Mouse (Mus musculus): Measurements from ENCODE around the gene Prr29.

- peak; percentile 74 to 93 (median 93) for TF ChIP-seq CTCF (IDR thresholded peaks at IDR 0.05 in 2 of 3, conservative IDR thresholded peaks at IDR 0.05 in 1 of 3; ENCODE audit: control insufficient read depth in 1 of 3, insufficient read depth in 1 of 3, low read depth in 2 of 3, low read length in 3 of 3, poor library complexity in 1 of 3, severe bottlenecking in 1 of 3)
- TF ChIP-seq TCF12 (IDR thresholded peaks at IDR 0.05; ENCODE audit: low read depth, low read length) = 0 out of 2 replicates have a peak, but pooled peaks have one; percentile 20
- TF ChIP-seq RAD21 (IDR thresholded peaks at IDR 0.05; ENCODE audit: low read depth, low read length) = peak; percentile 90
- TF ChIP-seq SIN3A (IDR thresholded peaks at IDR 0.05; ENCODE audit: low read length) = 0 out of 2 replicates have a peak, but pooled peaks have one; percentile 46
- peak; percentile 80 for TF ChIP-seq ZC3H11A (IDR thresholded peaks at IDR 0.05; ENCODE audit: low read depth, low read length)
- peak; percentile 45; the same call in 1 of the 2 replicates for TF ChIP-seq HCFC1 (IDR thresholded peaks at IDR 0.05; ENCODE audit: low read depth, low read length)
- TF ChIP-seq POLR2A (IDR thresholded peaks at IDR 0.05; ENCODE audit: control insufficient read depth in 1 of 2, insufficient read depth in 1 of 2, low read depth in 1 of 2, low read length in 2 of 2, poor library complexity in 1 of 2) = no peak
- TF ChIP-seq TAL1 (IDR thresholded peaks at IDR 0.05; ENCODE audit: low read length) = no peak
- no peak for TF ChIP-seq MAX (IDR thresholded peaks at IDR 0.05; ENCODE audit: low read length)
- no peak for TF ChIP-seq POLR2AphosphoS2 (IDR thresholded peaks at IDR 0.05; ENCODE audit: low read length)
- TF ChIP-seq CHD2 (IDR thresholded peaks at IDR 0.05; ENCODE audit: low read length) = no peak
Observed at GRCm38 (mm10) chr11:106325566-106326206, 39.6 kb upstream of the Prr29 start.

Data from MEL (cell line).